Mouse (Mus musculus): Measurements from ENCODE around the gene Kbtbd2. TPM values are rescaled to one million over a fixed set of nuclear protein-coding genes. Genes with fewer than 3 reads are reported as not detected.

Kbtbd2 gene
- polyA plus RNA-seq, 1 experiment from 2014 or later, result 22.6 TPM

GRCm38 (mm10) chr6:56787668-56788067 is 9.9 kb downstream of the Kbtbd2 start:
- no peak for DNase-seq (ENCODE audit: low spot score)

DNA sequence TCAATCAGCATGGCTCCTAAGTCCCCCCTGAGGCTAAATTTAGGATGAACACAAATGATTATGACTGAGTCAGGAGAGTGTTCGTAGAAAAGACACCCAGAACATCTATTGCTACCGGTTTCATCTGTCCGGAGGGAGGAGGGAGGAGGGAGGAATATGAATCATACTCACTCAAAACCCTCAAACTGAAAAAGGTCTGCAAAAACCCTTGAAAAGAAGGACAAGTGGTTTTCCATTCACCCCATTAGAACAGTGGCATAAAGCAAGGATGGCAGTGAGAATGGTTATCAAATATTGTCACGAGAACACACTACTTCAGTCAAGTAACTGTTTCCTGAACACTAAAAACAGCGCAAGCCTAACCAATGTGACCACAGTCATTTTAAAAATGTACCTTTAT is 12.5 kb downstream of the Kbtbd2 start:
- DNase-seq (ENCODE audit: low spot score), result no peak

- no peak for DNase-seq (ENCODE audit: low spot score)
Observed at GRCm38 (mm10) chr6:56783561-56784272, 13.9 kb downstream of the Kbtbd2 start.

- no peak for DNase-seq (ENCODE audit: low spot score)
Observed at GRCm38 (mm10) chr6:56779636-56780035, 18.0 kb downstream of the Kbtbd2 start.

- DNase-seq (ENCODE audit: low spot score), result no peak
Observed at GRCm38 (mm10) chr6:56775816-56776215, 21.8 kb downstream of the Kbtbd2 start.

GRCm38 (mm10) chr6:56765696-56766095 is 31.9 kb downstream of the Kbtbd2 start:
- DNase-seq (ENCODE audit: low spot score), result no peak

DNA sequence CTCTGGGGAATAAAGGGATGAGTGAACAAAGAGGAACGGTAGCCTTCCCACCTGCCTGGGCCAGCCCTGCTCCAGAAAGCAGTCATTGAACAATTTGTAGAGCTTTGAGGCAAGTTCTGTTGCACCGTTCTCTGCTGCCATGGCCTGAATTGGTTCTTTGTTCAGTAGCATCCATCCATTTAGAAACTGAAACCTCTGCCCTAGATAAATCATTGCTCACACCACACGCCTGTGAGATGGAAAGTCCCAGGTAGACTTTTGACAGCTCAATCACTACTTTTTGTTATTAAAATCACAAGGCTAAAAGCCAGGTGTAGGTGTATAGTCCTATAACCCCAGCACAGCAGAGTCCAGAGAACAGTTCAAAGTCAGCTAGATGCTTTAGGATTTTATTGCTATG is 32.3 kb downstream of the Kbtbd2 start:
- DNase-seq (ENCODE audit: low spot score), result no peak

DNA sequence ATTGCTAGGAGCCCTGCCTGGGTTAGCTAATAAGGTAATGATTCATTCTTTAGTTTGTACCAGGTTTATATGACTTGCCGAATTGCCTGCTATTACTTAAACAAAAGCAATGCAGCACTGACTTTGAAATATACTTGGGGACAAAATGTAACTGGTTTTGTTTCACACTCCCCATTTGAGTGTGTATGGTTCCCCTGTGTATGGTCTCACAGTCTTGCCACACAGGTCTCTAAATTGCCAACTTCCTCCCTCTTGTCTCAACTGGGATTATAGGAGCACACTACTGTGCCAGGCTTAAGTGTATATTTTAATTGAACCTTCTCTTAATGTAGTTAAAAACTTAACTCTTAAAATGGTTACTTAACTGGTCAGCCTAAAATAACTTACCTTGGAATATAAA is 38.3 kb downstream of the Kbtbd2 start:
- DNase-seq (ENCODE audit: low spot score), result no peak

DNA sequence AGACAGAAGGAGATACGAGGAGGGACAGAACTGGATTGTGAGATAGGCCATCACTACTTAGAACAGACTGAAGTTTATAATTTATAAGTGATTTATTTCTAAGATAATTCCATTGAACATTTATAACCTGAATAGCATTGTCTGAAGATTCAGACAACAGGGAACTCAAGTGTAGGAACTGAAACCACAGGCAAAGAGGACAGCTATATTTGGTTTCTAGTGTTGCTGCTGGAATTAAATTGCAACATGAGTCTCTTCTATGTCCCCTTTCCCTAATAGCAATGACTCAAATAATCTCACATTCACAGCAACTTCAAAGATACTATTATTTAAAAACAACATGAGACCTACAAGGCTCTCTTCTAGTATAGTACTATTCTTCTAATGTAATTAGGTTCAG is 41.5 kb downstream of the Kbtbd2 start:
- DNase-seq (ENCODE audit: low spot score), result no peak

DNA sequence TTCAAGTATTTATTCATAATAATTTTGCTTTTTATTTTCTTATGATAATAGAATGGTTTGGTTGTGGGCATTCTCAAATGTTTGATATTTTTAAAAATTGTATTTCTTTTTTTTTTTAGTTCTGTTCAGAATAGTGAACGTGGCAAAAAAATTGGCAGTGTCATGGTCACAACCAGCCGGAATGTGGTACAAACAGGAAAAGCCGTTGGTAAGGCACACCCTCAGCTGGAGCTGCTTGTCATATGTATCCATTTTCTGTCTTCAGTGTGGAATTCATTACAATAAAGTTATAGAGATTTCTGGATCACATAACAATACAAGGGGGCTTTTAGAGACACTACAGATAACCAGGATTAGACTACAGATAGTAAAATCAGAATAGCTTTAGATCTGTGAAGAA is 43.9 kb downstream of the Kbtbd2 start:
- no peak for DNase-seq (ENCODE audit: low spot score)

GRCm38 (mm10) chr6:56745950-56746543 is 51.6 kb downstream of the Kbtbd2 start:
- DNase-seq (ENCODE audit: low spot score), result no peak

GRCm38 (mm10) chr6:56732545-56732944 is 65.1 kb downstream of the Kbtbd2 start:
- DNase-seq (ENCODE audit: low spot score), result no peak

Other genes with a start within 250 kb of the Kbtbd2 start
- gene Pde1c, start 228.7 kb downstream of the Kbtbd2 start, polyA plus RNA-seq (2015; fragmentation: Nextera tagmentation; extraction: Ambion mirVana), result 0.98 and 1.4 TPM in 2 replicates
- gene Lsm5, start 93.1 kb downstream of the Kbtbd2 start, polyA plus RNA-seq (2015; fragmentation: Nextera tagmentation; extraction: Ambion mirVana), result 260 TPM in 2 replicates
- gene Avl9, start 82.9 kb downstream of the Kbtbd2 start, polyA plus RNA-seq (2015; fragmentation: Nextera tagmentation; extraction: Ambion mirVana), result 16.6 and 20.0 TPM in 2 replicates
- 27.6 and 29.0 TPM in 2 replicates for gene Fkbp9, start 34.2 kb upstream of the Kbtbd2 start, polyA plus RNA-seq (2015; fragmentation: Nextera tagmentation; extraction: Ambion mirVana)
- 70.1 and 73.9 TPM in 2 replicates for gene Nt5c3, start 126.1 kb upstream of the Kbtbd2 start, polyA plus RNA-seq (2015; fragmentation: Nextera tagmentation; extraction: Ambion mirVana)
- gene Vmn1r4, start 126.2 kb upstream of the Kbtbd2 start, polyA plus RNA-seq (2015; fragmentation: Nextera tagmentation; extraction: Ambion mirVana), result 0.27 and 0.51 TPM in 2 replicates
- not detected in 2 replicates for gene Vmn1r5, start 172.5 kb upstream of the Kbtbd2 start, polyA plus RNA-seq (2015; fragmentation: Nextera tagmentation; extraction: Ambion mirVana)
- not detected in 2 replicates for gene Vmn1r6, start 199.4 kb upstream of the Kbtbd2 start, polyA plus RNA-seq (2015; fragmentation: Nextera tagmentation; extraction: Ambion mirVana)
- not detected in 2 replicates for gene Vmn1r7, start 227.5 kb upstream of the Kbtbd2 start, polyA plus RNA-seq (2015; fragmentation: Nextera tagmentation; extraction: Ambion mirVana)
- not detected in 2 replicates for gene Vmn1r8, start 234.5 kb upstream of the Kbtbd2 start, polyA plus RNA-seq (2015; fragmentation: Nextera tagmentation; extraction: Ambion mirVana)

Measured in thymus, postnatal 0 days (tissue).